Mouse (Mus musculus): ENCODE results near the gene Sh2d6. TPM values are rescaled to one million over a fixed set of nuclear protein-coding genes. Genes with fewer than 3 reads are reported as not detected.

Gene Sh2d6
- total RNA-seq (2015) (0.25 TPM in 1 of 2 replicates, not detected in the other), total RNA-seq (2017) (0.18 TPM in 1 of 2 replicates, not detected in the other)

DNA sequence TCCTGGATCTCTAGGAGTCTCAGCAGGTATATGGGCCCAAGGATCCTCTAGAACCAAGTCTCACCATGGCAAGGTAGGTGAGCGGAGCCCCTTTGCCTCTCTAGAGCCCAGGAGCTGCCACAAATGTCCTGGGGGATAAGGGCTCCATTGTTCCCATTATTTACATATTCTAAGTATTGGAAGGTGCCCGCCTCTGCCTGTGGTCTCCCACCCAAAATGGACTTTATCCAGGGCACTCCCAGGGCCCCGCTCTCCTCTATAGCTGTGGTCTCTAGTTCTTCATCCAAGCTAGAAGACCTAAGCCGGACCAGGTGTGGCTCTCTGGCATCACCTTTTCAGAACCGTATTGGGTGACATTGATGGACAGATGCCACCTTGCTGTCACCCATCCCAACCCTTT lies at the start of gene Sh2d6:
Gene Sh2d6, minus strand, starts transcription at position 101 of the 400 bp plus-strand sequence.
- ATAC-seq (ENCODE audit: poor library complexity, severe bottlenecking), result no peak

DNA sequence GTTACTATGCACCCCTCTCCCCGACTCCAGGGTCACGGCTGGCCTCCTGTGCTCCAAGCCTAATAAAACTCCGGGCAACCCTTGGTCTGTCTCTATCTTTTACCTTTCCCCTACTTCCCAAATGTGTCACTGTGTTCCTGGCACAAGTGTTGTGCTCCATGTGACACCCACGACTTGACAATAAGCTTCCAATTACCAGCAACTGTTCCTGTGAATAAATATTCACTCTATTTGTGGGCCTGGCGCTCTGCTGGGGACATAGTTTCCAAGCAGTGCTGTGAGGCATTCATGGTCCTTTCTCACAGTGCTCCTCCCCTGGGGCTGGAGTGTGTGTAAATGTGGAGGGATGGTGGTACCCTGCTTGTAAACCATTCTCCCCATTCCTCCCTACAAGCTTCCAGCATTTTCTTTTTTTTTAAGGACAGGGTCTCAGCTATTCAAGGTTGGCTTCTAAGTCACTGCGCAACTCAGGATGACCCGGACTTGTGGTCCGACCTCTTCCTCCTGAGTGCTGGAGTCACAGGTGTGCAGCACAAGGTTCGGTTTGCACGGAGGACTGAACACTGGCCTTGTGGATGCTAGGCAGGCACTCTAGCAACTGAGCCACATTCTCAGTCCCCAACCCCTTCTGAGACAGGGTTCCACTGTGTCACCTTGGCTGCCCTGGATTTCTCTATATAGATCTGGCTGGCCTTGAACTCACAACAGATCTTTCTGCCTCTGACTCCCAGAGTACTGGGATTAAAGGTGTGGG lies 49.3 kb upstream of the Sh2d6 start:
- no peak for ATAC-seq (ENCODE audit: poor library complexity, severe bottlenecking)

DNA sequence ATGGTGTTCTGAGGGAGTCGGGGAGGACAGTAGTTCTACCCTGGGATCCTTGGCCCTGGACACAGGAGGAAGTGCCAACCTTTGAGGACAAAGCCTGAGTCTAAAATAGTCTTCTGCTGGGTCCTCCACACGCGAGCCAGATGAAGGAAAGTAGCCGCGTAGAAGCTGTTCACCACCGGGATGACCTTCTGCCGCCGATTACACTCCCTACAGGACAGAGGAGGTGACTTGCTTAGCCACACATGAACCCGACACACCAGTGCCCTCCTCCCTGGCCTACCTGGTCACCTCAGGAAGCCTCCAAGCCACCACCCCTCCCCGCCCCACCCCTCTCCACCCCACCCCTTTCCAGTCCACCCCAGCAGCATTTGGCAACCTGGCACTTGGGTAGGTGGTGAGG lies 47.2 kb upstream of the Sh2d6 start:
- ATAC-seq (ENCODE audit: poor library complexity, severe bottlenecking), result no peak

DNA sequence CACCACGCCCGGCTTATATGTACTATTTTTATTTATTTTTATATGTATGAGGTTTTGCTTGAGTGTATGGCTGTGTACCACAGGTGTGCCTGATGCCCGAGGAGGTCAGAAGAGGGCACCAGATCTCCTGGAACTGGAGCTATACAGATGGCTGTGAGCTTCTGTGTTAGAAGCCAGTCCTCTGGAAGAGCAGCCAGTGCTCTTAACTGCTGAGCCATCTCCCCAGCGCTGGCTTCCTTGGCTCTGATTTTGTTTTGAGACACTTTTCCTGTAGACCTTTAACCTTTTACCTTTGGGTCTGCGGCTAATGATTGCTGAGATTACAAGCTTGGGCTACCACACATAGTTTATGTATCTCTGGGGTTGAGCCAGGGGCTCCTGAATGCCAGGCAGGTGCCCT lies 46.0 kb upstream of the Sh2d6 start:
- ATAC-seq (ENCODE audit: poor library complexity, severe bottlenecking), result no peak

DNA sequence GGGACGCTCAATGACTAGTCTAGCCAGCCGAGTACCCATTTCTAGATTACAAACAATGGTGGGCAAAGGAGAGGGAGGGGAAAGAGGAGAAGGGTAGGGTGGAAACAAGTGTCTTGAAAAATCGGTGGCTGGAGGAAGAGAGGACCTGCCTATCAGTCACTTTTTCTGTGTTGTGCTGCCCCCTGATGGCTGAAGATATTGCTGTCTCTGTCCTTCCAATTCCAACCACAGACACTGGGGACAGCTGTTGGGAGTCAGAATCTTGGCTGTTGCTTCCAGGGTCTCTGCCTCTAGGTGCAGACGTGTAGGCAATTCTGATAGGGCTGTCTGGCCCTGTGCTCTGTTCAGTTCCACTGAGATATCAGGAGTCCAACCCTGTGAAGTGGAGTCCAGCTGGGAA lies 44.5 kb upstream of the Sh2d6 start:
- peak; percentile 94 for ATAC-seq (ENCODE audit: poor library complexity, severe bottlenecking)

DNA sequence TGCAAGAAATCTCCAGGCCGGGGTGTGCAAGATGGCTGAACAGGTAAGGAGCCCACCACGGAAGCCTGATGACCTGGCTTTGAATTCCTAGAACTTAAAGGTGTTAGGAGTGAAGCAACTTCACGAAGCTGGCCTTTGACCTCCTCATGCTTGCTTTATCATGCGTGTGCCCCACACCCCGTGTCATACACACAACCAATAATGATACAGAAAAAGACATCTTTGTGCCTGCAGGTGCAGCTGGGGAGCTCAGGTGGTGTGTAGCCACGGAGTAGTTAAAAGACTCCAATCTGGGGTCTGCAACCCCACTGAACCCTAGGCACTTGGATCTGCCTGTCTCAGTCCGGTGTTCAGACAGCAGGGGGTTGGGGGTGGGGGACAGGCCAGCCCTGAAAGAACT lies 44.0 kb upstream of the Sh2d6 start:
- no peak for ATAC-seq (ENCODE audit: poor library complexity, severe bottlenecking)

DNA sequence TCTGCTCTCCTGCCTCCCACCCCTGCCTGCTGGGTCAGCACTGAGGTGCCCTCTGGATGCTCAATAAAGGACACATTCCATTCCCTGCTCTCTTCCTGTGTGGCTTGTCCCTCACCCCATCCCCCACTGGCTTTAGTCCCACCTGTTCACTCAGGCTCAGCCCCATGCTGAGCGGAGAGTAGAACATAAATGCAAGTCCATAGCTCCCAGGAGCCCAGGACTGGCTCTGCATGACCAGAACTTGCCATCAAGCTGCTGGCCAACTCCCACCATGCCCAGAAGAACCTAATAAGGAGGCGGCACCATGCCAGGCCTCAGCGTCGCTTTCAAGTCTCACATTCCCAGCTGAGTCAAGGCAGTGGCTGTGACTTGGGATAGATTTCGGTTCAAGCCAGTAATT lies 41.4 kb upstream of the Sh2d6 start:
- ATAC-seq (ENCODE audit: poor library complexity, severe bottlenecking), result no peak

DNA sequence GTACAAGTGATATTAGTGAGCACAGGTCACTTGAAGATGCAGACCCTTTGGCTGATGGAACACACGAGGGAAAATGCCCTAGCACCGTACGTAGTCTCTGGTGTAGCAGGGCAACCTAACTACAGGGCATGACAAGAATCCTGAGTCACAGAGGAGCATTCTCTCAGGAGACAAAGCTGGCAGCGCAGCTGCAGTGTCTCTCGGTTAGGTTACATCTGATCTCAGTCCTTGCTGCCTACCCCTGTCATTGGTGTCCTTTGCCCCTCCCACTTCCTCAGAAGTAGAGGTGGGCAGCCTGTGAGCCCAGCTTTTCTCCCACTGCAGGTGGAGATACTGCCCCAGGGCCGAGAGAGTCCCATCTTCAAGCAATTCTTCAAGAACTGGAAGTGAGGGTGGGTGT lies 41.0 kb upstream of the Sh2d6 start:
- ATAC-seq (ENCODE audit: poor library complexity, severe bottlenecking), result no peak

DNA sequence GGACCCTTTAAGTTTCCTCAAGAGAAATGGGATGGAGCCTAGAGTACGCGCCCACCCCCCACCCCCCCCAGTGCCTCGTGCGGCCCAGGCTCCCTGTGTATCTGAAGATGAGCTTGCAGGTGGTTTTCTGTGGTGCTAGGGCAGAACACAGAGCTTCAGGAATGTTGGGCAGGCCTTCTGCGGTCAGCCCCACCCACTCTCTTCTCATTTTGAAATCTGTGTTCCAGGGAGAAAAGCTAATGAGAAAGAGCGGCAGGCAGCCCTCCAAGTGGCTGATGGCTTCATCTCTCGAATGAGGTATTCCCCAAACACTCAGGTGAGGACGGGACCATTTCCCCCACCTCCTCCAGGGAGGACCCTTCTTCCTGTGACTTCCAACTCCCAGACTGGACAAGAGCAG lies 39.3 kb upstream of the Sh2d6 start:
- no peak for ATAC-seq (ENCODE audit: poor library complexity, severe bottlenecking)

DNA sequence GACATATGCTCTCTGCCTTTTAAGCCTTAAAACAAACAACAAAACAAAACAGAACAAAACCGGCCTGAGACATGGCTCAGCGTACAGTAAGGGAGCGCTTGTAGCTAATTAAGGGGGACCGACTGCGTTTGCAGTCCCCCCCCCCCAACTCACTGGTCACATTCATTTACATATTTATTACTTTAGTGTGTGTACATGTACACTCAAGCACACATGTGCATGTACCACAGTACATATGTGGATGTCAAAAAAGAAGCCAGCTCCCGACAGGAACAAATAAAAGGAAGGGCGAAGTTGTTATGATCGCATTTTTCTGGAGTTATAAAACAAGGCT lies 31.5 kb upstream of the Sh2d6 start:
- ATAC-seq (ENCODE audit: poor library complexity, severe bottlenecking), result no peak

DNA sequence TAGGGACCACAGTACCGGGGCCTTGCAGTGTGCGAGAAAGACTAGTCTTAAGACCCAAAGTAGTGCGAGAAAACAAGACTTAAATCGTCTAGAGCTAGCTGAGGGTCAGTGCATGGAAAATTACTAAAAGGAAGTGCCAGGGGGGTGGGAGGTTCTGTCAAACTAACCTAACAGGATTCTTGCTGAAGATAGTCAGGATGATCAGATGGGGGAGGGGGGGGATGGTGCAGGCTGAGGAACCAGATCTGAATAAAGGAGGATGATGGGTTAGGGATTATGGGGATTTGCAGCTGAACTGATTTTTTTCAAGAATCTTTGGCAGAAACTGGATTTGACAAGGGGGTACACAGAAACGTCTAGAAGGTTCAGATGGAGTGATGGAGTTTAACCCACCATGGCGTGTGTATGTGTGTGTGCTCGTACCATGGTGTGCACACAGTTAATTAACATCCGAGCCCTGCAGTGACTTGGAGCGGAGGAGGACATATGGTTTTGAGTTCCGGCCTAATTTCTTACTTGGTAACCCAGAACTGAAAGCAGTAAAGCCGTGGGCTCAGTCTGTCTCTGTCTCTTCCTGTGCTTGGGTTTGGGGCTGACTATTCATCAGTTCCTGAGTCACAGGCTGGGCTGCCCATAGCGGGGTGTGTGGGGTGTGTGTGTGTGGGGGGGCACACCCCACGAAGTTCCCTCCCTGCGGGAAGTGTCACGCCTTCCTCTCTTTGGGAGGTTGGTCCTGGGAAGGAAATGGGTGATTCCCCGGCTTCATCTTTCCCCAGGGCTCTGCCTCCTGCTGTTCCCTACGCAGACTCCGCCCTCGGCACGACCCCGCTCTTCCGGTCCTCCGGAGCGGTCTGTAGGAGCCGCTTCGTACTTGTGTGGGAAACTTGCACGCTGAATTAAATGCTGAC lies 30.9 kb upstream of the Sh2d6 start:
- ATAC-seq (ENCODE audit: poor library complexity, severe bottlenecking), result peak; percentile 59

DNA sequence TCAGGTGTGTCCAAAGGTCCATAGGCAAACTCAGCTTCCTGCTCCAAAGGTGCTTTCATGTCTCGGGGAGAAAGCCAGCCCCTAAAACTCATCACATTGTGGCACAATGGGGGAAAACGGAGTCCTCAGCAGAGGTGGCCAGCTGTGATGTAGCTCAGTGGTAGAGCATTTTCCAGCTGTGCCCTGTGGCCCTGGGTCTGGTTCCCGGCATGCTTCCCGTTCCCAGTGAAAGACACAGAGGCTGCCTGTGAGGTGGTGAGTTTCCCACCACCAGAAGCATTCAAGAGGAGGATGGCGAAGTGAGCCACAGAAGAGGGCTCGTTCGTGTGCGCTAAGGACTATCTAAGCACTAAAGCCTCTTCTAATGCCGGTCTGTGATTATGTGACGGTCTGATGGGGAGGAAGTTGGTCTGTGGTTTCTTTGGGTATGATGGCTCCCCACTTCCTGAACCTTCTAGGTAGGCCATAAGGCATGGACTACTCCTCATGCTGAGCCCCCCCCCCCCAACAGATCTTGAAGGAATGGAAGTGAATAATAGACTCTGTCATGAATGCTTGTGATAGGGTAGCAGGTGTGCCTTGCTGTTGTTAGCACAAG lies 29.1 kb upstream of the Sh2d6 start:
- peak; percentile 49 for ATAC-seq (ENCODE audit: poor library complexity, severe bottlenecking)

DNA sequence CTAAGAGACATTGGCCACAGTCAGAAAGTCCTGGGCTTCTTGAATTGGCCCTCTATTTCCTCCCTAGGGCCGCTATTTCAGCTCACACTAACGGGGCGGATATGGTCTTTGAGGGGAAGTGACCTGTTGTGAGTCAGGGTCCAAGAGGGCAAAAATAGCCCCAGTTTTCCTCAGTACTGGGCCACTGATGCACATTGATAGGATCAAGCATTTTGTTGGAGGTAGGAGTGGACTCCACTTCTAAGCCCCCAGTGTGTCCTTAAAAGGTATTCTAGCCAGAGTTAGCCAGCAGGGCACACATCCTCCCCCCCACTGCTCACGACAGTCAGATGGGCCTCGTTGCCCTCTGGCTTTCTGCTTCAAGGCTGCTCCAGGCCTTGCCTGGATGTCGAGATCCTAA lies 28.5 kb upstream of the Sh2d6 start:
- no peak for ATAC-seq (ENCODE audit: poor library complexity, severe bottlenecking)

DNA sequence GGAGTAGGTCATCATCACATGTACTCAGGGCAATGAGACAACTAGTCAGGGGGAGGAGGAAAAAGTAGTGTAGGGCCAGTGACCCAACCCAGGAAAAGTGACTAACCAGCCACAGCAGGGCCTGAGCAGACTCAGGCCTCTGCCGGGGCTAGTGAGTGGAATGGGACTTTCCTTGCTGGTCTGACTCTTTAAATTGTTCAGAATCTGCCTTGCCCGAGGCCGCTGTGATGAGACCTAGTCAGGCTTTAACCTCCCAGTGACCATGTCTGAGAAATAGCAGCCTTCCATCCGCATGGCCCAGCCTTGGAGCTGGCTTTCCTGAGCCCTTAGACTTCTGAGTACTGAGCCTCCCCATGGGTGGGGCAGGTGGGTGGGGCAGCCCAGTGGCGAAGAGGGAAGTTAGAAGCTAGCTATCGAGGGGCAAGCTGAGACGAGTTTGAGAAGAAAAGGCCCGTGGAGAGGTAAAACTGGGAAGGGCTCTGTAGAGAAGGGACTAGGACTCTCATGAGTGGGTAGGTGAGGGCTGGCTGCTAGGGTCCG lies 27.6 kb upstream of the Sh2d6 start:
- peak; percentile 59 for ATAC-seq (ENCODE audit: poor library complexity, severe bottlenecking)

DNA sequence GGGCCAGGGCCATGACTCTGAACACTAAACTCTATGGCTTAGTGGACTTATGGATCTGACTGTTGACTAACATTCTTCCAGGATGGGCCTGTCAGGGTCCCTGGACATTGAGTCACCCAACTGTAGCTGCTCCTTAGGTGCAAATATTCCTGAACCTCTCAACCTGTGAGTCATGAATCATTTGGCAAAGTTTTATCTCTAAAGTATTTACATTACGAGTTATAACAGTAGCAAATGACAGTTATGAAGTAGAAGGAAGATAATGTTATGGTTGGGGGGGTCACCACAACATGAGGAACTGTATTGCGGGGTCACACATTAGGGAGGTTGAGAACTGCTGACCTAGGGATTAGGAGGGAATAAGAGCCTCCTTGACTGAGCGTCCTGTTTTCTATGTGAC lies 26.4 kb upstream of the Sh2d6 start:
- ATAC-seq (ENCODE audit: poor library complexity, severe bottlenecking), result no peak

DNA sequence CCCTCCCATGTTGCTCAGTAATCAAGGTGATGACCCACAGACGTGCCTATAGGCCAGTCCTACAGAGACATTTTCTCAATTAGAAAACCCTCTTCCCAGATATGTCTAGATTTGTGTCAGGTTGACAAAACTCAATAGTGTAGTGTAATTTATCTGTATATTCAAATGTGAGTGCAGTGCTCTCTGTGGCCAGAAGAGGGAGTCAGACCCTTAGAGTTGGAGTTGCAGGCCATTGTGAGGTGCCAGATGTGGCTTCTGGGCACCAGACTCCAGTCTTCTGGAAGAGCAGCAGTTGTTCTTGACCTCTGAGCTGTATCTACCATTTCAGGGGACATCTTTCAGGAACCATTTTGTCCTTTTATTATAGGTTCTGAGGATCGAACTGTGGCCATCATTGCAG lies 25.6 kb upstream of the Sh2d6 start:
- no peak for ATAC-seq (ENCODE audit: poor library complexity, severe bottlenecking)

DNA sequence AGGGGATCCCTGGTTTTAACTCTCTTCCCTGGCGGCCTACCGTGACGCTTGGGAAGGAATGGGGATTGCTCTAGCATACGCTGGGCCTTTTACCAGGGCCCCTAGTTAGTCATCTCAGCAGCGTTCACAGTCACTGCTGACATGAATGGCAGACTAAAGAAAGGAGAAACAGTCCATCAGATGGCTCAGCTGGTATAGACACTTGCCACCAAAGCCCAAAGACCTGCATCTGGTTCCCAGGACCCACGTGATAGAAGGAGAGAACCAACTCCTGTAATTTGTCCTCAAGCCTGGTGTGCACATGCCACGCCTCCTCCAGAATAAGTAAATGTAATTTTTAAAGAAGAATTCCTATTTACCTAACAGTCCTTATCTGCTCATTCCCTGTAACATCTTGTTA lies 23.9 kb upstream of the Sh2d6 start:
- ATAC-seq (ENCODE audit: poor library complexity, severe bottlenecking), result no peak

DNA sequence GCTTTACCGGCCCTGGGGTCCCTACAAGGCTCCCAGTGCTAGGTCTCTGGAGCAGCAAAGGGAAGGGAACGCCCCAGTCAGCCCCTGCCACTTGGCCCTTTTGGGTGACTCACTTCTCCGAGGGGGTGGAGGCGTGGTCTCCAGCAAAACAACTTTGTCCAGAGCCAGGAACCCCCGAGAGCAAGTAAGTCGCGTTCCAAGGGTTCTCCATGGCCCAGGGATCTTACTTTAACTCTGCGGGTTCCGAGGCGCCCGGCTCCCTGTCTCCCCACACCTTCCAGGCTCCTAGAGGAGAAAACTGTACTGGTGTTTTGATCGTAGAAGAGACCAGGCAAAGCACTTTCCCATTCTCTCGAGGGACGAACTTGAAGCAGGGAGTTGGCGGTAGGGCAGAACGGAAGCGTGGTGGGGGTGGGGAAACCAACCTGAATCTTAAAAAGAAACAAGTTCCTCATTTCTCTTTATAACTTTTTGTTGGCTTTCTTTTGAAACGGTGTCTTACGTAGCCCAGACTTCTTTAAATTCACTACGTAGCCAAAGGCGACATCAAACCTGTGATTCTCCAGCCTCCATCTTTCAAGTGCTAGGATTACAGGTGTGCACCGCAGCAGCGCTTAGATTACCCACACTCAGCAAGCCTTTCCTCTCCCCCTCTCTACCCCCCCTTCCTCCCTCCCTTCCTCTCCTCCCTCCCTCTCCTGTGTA lies 22.9 kb upstream of the Sh2d6 start, which contains the start of gene Capg:
Gene Capg, plus strand, starts transcription at position 109 of the 705 bp plus-strand sequence.
- ATAC-seq (ENCODE audit: poor library complexity, severe bottlenecking), result peak; percentile 71

DNA sequence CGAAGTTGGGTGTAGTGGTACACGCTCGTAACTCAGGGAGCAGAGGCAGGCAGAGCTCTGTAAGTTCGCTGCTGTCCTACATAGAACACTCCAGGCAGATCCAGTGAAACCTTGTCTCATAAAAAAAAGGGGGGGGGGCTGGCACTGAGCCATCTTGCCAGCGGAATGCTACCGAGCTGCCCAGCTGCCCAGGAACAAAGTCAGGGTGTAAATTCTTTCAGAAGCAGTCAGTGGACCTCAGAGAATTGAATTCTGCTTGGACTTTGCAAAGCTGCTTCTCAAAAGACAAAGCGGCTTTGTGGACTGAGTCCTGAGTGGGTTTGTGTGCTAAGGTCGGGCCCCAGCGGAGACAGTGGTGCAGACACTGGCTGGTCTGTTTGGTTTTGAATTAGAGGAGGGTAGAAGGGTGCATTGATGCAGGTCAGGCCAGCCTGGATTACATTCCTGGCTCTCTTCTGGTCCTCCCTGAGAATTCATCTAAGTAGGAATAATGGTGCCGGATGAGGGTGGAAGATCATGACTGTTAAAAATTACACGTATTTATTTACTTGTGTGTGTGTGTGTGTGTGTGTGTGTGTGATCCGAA lies 21.9 kb upstream of the Sh2d6 start:
- no peak for ATAC-seq (ENCODE audit: poor library complexity, severe bottlenecking)

DNA sequence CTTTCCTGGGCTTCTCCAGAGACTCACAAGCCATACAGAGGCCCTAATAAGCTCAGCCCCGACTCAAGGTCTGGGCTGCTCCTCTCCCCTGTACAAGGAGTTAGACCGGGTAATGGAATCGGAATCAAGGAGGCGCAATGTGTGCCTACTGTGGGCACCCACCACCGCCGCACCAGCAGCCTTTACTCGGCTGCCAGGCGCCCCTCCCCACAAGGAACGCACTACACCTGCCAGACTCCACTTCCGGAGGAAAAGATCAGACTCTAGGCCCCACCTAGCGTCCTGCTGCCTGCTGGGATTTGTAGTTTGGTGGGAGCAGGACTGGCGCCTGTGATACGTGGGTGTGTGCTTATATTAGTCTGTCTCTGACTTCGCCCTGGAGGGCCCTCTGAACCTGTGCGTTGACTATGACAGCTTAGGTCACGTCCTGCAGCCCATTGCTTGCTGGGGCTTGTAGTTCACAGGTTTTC lies 17.1 kb upstream of the Sh2d6 start:
- peak; percentile 86 for ATAC-seq (ENCODE audit: poor library complexity, severe bottlenecking)
